Mouse (Mus musculus) ES-E14 (cell line): ENCODE results near the gene Unk. TPM values are rescaled to one million over a fixed set of nuclear protein-coding genes. Genes with fewer than 3 reads are reported as not detected.

Experiments used
- DNase-seq: peaks from one replicate; pipeline ENCODE4 v3.0.0-alpha.2; 2013; ENCODE audit warnings: low read depth, low spot score
- H3K27ac ChIP-seq: 2 replicates; pipeline ENCODE4 v1.5.1; 2012; ENCODE audit warnings: low read depth, mild to moderate bottlenecking, low read length, moderate library complexity, mixed read lengths; ENCODE audit not compliant: poor library complexity, insufficient read depth, severe bottlenecking
- H3K36me3 ChIP-seq: 2 replicates; pipeline ENCODE4 v1.6.1; 2012; ENCODE audit warnings: mild to moderate bottlenecking, low read length, moderate library complexity, mixed read lengths; ENCODE audit not compliant: control insufficient read depth, poor library complexity, insufficient read depth, severe bottlenecking
- H3K4me1 ChIP-seq, 2 experiments: fragments of 150-350 bp in 1 of 2; sonication (generic) in 1 of 2; 2 replicates each; pipeline ENCODE4 v1.6.1; 2012; ENCODE audit warnings: low read length in 2 of 2, mild to moderate bottlenecking in 1 of 2, mixed read lengths in 1 of 2; ENCODE audit not compliant: control insufficient read depth in 2 of 2, insufficient read depth in 2 of 2, poor library complexity in 1 of 2
- H3K4me3 ChIP-seq, 2 experiments: fragments of 150-350 bp in 1 of 2; sonication (generic) in 1 of 2; 2 replicates each; pipeline ENCODE4 v1.5.1; 2012; ENCODE audit warnings: low read length in 2 of 2, low read depth in 1 of 2, mild to moderate bottlenecking in 1 of 2, mixed read lengths in 1 of 2; ENCODE audit not compliant: insufficient read depth in 1 of 2, poor library complexity in 1 of 2, severe bottlenecking in 1 of 2
- H3K9ac ChIP-seq: 2 replicates; pipeline ENCODE4 v1.6.1; 2012; ENCODE audit warnings: low read depth, mild to moderate bottlenecking, low read length, mixed read lengths; ENCODE audit not compliant: poor library complexity, insufficient read depth, severe bottlenecking
- H3K9me3 ChIP-seq: fragments of 150-350 bp; sonication (generic); 2 replicates; pipeline ENCODE4 v1.6.1; 2012; ENCODE audit warnings: low read depth, mild to moderate bottlenecking, low read length; ENCODE audit not compliant: control insufficient read depth, insufficient read depth
- CHD2 ChIP-seq: IDR thresholded peaks from 2 replicates; pipeline ENCODE4 v1.6.1; 2014; ENCODE audit warnings: mild to moderate bottlenecking, low read depth, low read length, inconsistent platforms
- HCFC1 ChIP-seq: IDR thresholded peaks from 2 replicates; pipeline ENCODE4 v1.6.1; 2012; ENCODE audit warnings: low read length, inconsistent platforms, borderline replicate concordance; ENCODE audit not compliant: insufficient read depth
- MAFK ChIP-seq: IDR thresholded peaks from 2 replicates; pipeline ENCODE4 v1.6.1; 2014; ENCODE audit warnings: mild to moderate bottlenecking, low read depth, low read length, inconsistent platforms; ENCODE audit not compliant: insufficient read depth
- ZC3H11A ChIP-seq: IDR thresholded peaks from 2 replicates; pipeline ENCODE4 v1.6.1; 2012; ENCODE audit warnings: low read depth, mild to moderate bottlenecking, inconsistent platforms, low read length, borderline replicate concordance
- ZNF384 ChIP-seq: IDR thresholded peaks from 2 replicates; pipeline ENCODE4 v1.6.1; 2012; ENCODE audit warnings: low read depth, low read length, inconsistent platforms
- in situ Hi-C, 2 experiments: fragments of 600-800 bp; cut with MboI; formaldehyde crosslinking; loops; one replicate each; pipeline ENCODE4 v1.15.1; 2025; ENCODE audit warnings: low sequenced_read_pairs in 2 of 2, inconsistent platforms in 1 of 2; ENCODE audit not compliant: unreplicated experiment in 2 of 2
- total RNA-seq: library from RNA; depleted of rRNA; stranded (reverse); fragments of 300-350 nt; gene quantifications from 2 replicates; pipeline ENCODE4 v1.2.3, GENCODE M21; 2012

Gene Unk
- total RNA-seq, 1 experiment = 32.5 TPM

DNA sequence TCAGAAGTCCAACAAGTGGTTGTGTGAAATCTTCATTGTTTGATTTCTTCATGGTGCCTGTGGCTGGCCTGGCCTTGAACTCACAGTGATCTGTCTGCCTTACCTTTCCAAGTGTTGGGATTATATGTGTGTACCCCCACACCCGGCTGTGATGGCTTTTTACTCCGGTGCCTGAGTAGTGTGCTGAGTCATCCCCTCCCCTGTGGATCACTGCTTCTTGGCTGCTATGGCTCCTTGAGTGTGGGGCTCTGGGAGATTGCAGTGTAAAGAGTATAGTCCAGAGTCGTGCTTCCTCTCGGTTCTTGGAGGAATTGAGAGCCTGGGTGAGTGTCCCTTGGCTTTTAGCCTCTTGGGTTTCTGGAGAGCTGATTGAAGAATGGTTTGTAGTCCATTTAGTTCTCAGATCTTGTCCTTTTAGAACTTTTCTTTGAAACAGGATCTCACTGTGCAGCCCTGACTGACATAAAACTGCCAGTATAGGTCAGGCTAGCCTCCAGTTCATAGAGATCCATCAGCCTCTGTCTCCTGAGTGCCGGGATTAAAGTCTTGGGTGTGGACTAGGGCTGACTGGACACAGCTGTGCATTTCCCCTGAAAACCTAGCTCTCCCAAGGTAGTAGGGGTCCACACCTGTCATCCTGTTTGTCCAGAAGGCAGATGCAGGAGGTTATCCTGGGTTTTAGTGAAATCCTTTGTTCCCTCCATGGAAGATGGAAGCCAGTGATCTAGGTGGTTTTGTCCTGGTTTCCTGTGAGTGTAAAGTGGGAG, 12.4 kb downstream of the Unk start:
- H3K36me3 ChIP-seq = peaks cover 17% of the 10 kb centered on the region; the same call in 1 of the 2 replicates
- in situ Hi-C loops = no loop called here

DNA sequence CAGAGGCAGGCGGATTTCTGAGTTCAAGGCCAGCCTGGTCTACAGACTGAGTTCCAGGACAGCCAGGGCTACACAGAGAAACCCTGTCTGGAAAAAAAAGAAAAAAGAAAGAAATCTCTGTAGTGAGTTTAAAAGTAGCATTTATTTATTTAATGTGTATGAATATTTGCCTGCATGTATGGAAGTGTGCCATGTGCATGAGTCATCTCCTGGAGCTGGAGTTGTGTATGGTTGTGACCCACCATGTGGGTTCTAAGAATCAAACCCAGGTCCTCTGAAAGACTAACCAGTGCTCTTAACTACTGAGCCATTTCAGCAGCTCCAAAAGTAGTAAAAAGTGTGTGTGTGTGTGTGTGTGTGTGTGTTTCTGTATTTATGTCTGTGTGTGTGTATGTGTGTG, 13.2 kb downstream of the Unk start:
- no peak for DNase-seq
- in situ Hi-C loops = no loop called here
- peaks cover 20% of the 10 kb centered on the region; the same call in 1 of the 2 replicates for H3K36me3 ChIP-seq
- TF ChIP-seq MAFK = no peak
- TF ChIP-seq HCFC1 = no peak
- TF ChIP-seq ZC3H11A = no peak
- TF ChIP-seq CHD2 = no peak
- no peak for TF ChIP-seq ZNF384
- no peaks in the 10 kb centered on the region for H3K9me3 ChIP-seq
- peaks cover 0 to 2% of the 10 kb centered on the region in 2 experiments; a peak in 1 of 4 replicates for H3K4me1 ChIP-seq
- H3K9ac ChIP-seq = no peak overlapping the region
- no peak overlapping the region for H3K27ac ChIP-seq
- no peak overlapping the region for H3K4me3 ChIP-seq

More for the DNA sequence above, 12.4 kb downstream of the Unk start:
- 0 out of 2 replicates have a peak overlapping the region, but pooled peaks have one; percentile 8 for H3K27ac ChIP-seq
- H3K4me1 ChIP-seq = peaks cover 0 to 2% of the 10 kb centered on the region in 2 experiments; a peak in 1 of 4 replicates
- peak overlapping the region; percentile 37; the same call in 1 of the 2 replicates for H3K9ac ChIP-seq
- no peaks in the 10 kb centered on the region for H3K9me3 ChIP-seq
- no peak for DNase-seq
- H3K4me3 ChIP-seq = no peak overlapping the region
- no peak for TF ChIP-seq ZC3H11A
- TF ChIP-seq MAFK = 0 out of 2 replicates have a peak, but pooled peaks have one; percentile 33
- no peak for TF ChIP-seq CHD2
- TF ChIP-seq ZNF384 = no peak
- no peak for TF ChIP-seq HCFC1

DNA sequence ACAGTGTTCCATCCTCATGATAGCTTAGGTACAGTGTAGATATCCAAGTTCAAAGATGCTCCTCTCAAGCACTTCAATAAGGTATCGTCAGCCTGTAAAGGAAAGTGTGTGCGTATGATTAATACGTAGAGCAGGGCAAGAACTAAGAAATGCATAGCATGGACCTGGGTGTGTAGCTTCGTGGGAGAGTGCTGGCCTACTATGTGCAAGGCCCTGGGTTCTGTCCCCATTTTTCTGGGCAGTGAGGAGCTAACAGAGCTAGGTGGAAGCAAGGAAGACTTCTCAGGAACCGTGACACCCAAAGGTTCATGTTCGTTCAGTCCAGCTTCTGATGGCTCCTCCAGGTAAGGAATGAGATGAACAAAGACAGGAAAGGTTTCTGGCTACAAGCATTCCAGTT, 15.1 kb downstream of the Unk start:
- Histone ChIP-seq H3K4me3 (no peak overlapping the region), H3K9me3 (no peaks in the 10 kb centered on the region), H3K27ac (no peak overlapping the region), H3K4me1 (peaks cover 2% of the 10 kb centered on the region in 2 experiments; a peak in 2 of 4 replicates), H3K9ac (no peak overlapping the region), H3K36me3 (peaks cover 28% of the 10 kb centered on the region)
- TF ChIP-seq HCFC1 (no peak), ZNF384 (no peak), MAFK (no peak), CHD2 (no peak), ZC3H11A (no peak)
- in situ Hi-C loops = no loop called here
- no peak for DNase-seq

DNA sequence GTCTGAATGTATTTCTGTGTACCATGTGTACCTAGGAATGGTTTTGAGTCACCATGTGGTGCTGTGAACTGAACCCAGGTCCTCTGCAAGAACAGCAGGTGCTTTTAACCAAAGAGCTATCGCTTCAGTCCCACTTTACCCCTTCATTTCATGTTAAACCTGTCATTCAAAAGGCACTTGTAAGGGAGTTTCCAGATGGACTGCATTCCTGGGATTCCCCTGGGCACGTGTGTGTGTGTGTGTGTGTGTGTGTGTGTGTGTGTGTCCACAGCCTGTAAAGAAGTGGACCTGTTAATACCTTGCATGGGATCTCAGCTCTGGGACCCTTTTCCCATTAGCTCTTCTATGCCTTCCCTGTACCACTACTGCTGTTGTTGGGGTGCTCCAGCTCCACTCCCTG, 19.5 kb downstream of the Unk start:
- H3K9ac ChIP-seq = no peak overlapping the region
- H3K4me1 ChIP-seq = peaks cover 0 to 2% of the 10 kb centered on the region in 2 experiments; a peak in 2 of 4 replicates
- no peak for DNase-seq
- in situ Hi-C loops = no loop called here
- no peaks in the 10 kb centered on the region for H3K9me3 ChIP-seq
- no peak overlapping the region for H3K4me3 ChIP-seq
- TF ChIP-seq ZNF384 (no peak), HCFC1 (no peak), CHD2 (no peak), ZC3H11A (no peak), MAFK (no peak)
- no peak overlapping the region; the same call in 1 of the 2 replicates for H3K27ac ChIP-seq
- H3K36me3 ChIP-seq = peaks cover 57% of the 10 kb centered on the region
